In genomic region chr13:107700268-107701139, GRCm38 (mm10) we compare ENCODE assay signal across 7 mouse cellular contexts.
DNase-seq lines count a peak whose midpoint lies in the region; ATAC-seq and TF ChIP-seq lines count a peak whose summit lies in the region.

No protein-coding gene starts in this region.

- WGBS in forebrain, embryonic 13.5 days: 33% methylated on average over 10 of the region's 10 CpGs

- H3K27ac ChIP-seq in CH12.LX (ENCODE audit: insufficient read depth, low read depth): no peak overlapping the region
- H3K27ac ChIP-seq in forebrain, embryonic 13.5 days: peak overlapping the region; percentile 35; the same call in 1 of the 2 replicates

- in situ Hi-C loops in CH12.LX (cut with MboI; ENCODE audit: low pct_ligation_motif_present, low pct_unique_long_range_greater_than_20kb, low sequenced_read_pairs): no loop called here

- DNase-seq in 3134 (ENCODE audit: extremely low read depth, insufficient read length, low spot score): peak; percentile 82
- DNase-seq in CH12.LX (ENCODE audit: extremely low read depth): peak; percentile 27
- peak; percentile 38 for DNase-seq in kidney, postnatal 10 days
- peak; percentile 41 for DNase-seq in lung, postnatal 14 days
- DNase-seq in urinary bladder, postnatal 14 days (ENCODE audit: low spot score): no peak

- no peak for TF ChIP-seq POLR2A in CH12.LX (IDR thresholded peaks at IDR 0.05; ENCODE audit: low read depth, low read length)

- TF ChIP-seq CTCF in CH12.LX (conservative IDR thresholded peaks at IDR 0.05 in 1 of 2, IDR thresholded peaks at IDR 0.05 in 1 of 2; ENCODE audit: low read depth in 2 of 2, low read length in 2 of 2): no peak

- H3K36me3 ChIP-seq in CH12.LX (replicated peaks in 1 of 2; ENCODE audit: control insufficient read depth in 1 of 2, insufficient read depth in 1 of 2, low read length in 1 of 2): no peaks in the 10 kb centered on the region
- no peaks in the 10 kb centered on the region for H3K36me3 ChIP-seq in forebrain, embryonic 13.5 days (ENCODE audit: poor library complexity, severe bottlenecking)

- peak; percentile 88 for ATAC-seq in forebrain, embryonic 13.5 days
- ATAC-seq in neutrophil, adult 5-6 weeks (ENCODE audit: extremely low read depth, insufficient number of reproducible peaks, low FRiP score, poor library complexity, severe bottlenecking): peak; percentile 51; the same call in 1 of the 2 replicates

- no peak for TF ChIP-seq EP300 in CH12.LX (IDR thresholded peaks at IDR 0.05; ENCODE audit: low read length)

- H3K4me3 ChIP-seq in CH12.LX (replicated peaks in 1 of 3; ENCODE audit: low read depth in 2 of 3, low read length in 2 of 3, poor library complexity in 1 of 3): no peak overlapping the region
- H3K4me3 ChIP-seq in forebrain, embryonic 13.5 days: no peak overlapping the region

- H3K4me2 ChIP-seq in CH12.LX (ENCODE audit: insufficient read depth, low read depth, poor library complexity, severe bottlenecking): no peak overlapping the region; the same call in 1 of the 2 replicates
- no peak overlapping the region for H3K4me2 ChIP-seq in forebrain, embryonic 13.5 days

- peaks cover 14 to 44% of the 10 kb centered on the region in 2 experiments for H3K4me1 ChIP-seq in CH12.LX (ENCODE audit: control insufficient read depth in 1 of 2, insufficient read depth in 2 of 2)
- peaks cover 14% of the 10 kb centered on the region for H3K4me1 ChIP-seq in forebrain, embryonic 13.5 days

- no peak overlapping the region for H3K9ac ChIP-seq in CH12.LX (ENCODE audit: insufficient read depth, low read depth)
- H3K9ac ChIP-seq in forebrain, embryonic 13.5 days: 0 out of 2 replicates have a peak overlapping the region, but pooled peaks have one; percentile 21

- dilution Hi-C loops in CH12.LX (cut with MboI; ENCODE audit: extremely low pct_ligation_motif_present, extremely low pct_unique_long_range_greater_than_20kb, low sequenced_read_pairs): no loop called here

- H3K79me2 ChIP-seq in CH12.LX (replicated peaks; ENCODE audit: control insufficient read depth, extremely low read depth, insufficient read depth, poor library complexity, severe bottlenecking): no peaks in the 10 kb centered on the region

- no peak for TF ChIP-seq RAD21 in CH12.LX (IDR thresholded peaks at IDR 0.05; ENCODE audit: low read depth, low read length)

- H3K27me3 ChIP-seq in CH12.LX (replicated peaks): peaks cover 4% of the 10 kb centered on the region
- H3K27me3 ChIP-seq in forebrain, embryonic 13.5 days: no peaks in the 10 kb centered on the region

- H3K9me3 ChIP-seq in CH12.LX (replicated peaks; ENCODE audit: low read length): peaks cover 3% of the 10 kb centered on the region
- H3K9me3 ChIP-seq in forebrain, embryonic 13.5 days (replicated peaks): no peaks in the 10 kb centered on the region

TF ChIP-seq in CH12.LX, 34 proteins besides CTCF, POLR2A, EP300 and RAD21:
- TF ChIP-seq ETS1 (conservative IDR thresholded peaks at IDR 0.05; ENCODE audit: low read depth, low read length) (no peak), NELFE (IDR thresholded peaks at IDR 0.05; ENCODE audit: low read depth, low read length) (no peak), USF2 (conservative IDR thresholded peaks at IDR 0.05; ENCODE audit: low read depth, low read length) (no peak), POLR2AphosphoS2 (IDR thresholded peaks at IDR 0.05; ENCODE audit: low read depth, low read length) (no peak), ZNF384 (IDR thresholded peaks at IDR 0.05; ENCODE audit: low read depth, low read length) (peak; percentile 78)
